ENCODE assay signal across 32 mouse cellular contexts in the genomic region with DNA sequence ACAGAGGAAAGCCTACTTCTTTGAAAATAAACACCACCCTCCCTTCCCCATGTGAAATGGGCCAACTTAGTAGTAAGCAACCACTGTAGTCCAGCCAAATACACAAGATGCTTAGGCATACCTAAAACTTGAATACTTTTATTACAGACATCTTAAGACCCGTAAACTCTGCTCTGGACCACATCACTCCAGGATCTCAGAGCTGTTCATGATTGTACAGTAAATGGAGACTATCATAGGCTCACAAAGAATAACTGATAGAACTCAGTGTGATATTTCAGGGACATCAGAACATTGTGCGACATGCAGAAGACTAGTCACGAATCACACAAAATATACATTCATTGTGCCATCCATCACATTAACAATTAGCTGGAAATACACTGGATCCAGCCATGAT. TPM values are rescaled to one million over a fixed set of nuclear protein-coding genes. Genes with fewer than 3 reads are reported as not detected.
A peak's percentile ranks its signal among the peaks of the same experiment; 100 is the strongest.
DNase-seq lines count a peak whose midpoint lies in the region; ATAC-seq and TF ChIP-seq lines count a peak whose summit lies in the region.
"Had no signal": no experiment of that assay in that cellular context is flagged by ENCODE, and none has a peak within 500 bp of the region (broad histone marks: within the 10 kb centered on the region; RNA-seq: fewer than 3 reads in every experiment).

No protein-coding gene starts in this region.

- H3K4me3 ChIP-seq in midbrain, embryonic 11.5 days (ENCODE audit: low read depth, low read length), result no peak overlapping the region
- H3K4me3 ChIP-seq in midbrain, postnatal 0 days (ENCODE audit: low read depth, low read length), result no peak overlapping the region
- H3K4me3 ChIP-seq in neural tube, embryonic 14.5 days (ENCODE audit: low read depth, low read length), result no peak overlapping the region
- H3K4me3 ChIP-seq: embryonic facial prominence, embryonic 10.5 days; embryonic facial prominence, embryonic 13.5 days; erythroblast, embryonic 14.5 days; forebrain, embryonic 12.5 days; heart, adult 2 months; heart, embryonic 10.5 days; heart, embryonic 13.5 days; hindbrain, embryonic 12.5 days had no signal

- no peaks in the 10 kb centered on the region for H3K36me3 ChIP-seq in midbrain, embryonic 11.5 days (ENCODE audit: control insufficient read depth, insufficient read depth, low read length)
- no peaks in the 10 kb centered on the region for H3K36me3 ChIP-seq in midbrain, postnatal 0 days (ENCODE audit: insufficient read depth, low read length)
- no peaks in the 10 kb centered on the region for H3K36me3 ChIP-seq in neural tube, embryonic 14.5 days (ENCODE audit: control insufficient read depth, insufficient read depth, low read length)
- H3K36me3 ChIP-seq: embryonic facial prominence, embryonic 10.5 days; embryonic facial prominence, embryonic 13.5 days; forebrain, embryonic 12.5 days; heart, embryonic 10.5 days; heart, embryonic 13.5 days; hindbrain, embryonic 12.5 days; hindbrain, embryonic 15.5 days had no signal

- H3K27ac ChIP-seq in midbrain, embryonic 11.5 days (ENCODE audit: low read depth, low read length), result no peak overlapping the region
- H3K27ac ChIP-seq in midbrain, postnatal 0 days (ENCODE audit: low read depth, low read length), result no peak overlapping the region
- H3K27ac ChIP-seq in neural tube, embryonic 14.5 days (ENCODE audit: low read depth, low read length), result no peak overlapping the region
- H3K27ac ChIP-seq: embryonic facial prominence, embryonic 10.5 days; embryonic facial prominence, embryonic 13.5 days; forebrain, embryonic 12.5 days; heart, adult 2 months; heart, embryonic 10.5 days; heart, embryonic 13.5 days; hindbrain, embryonic 12.5 days; hindbrain, embryonic 15.5 days had no signal

- DNase-seq in midbrain, embryonic 11.5 days (ENCODE audit: low spot score, missing footprints), result peak; percentile 92
- no peak for DNase-seq in midbrain, postnatal 0 days (ENCODE audit: low spot score)
- peak; percentile 13 for DNase-seq in retina, embryonic 14.5 days (ENCODE audit: low spot score)
- DNase-seq in retina, postnatal 1 day, result no peak
- no peak for DNase-seq in thymus, postnatal 4 days
- DNase-seq: adrenal gland, adult 2 months; adrenal gland, postnatal 14 days; cerebellum, adult 11-12 months; cerebellum, adult 8-10 months; cerebellum, postnatal 36 days; embryo, embryonic 11 days; gastrocnemius, postnatal 10 days; gastrocnemius, postnatal 36 days; heart, adult 2 months; heart, postnatal 14 days had no signal

- no peak overlapping the region for H3K4me2 ChIP-seq in midbrain, embryonic 11.5 days
- no peak overlapping the region for H3K4me2 ChIP-seq in midbrain, postnatal 0 days (ENCODE audit: low read depth, low read length, poor library complexity, severe bottlenecking)
- peak overlapping the region; percentile 60; the same call in 1 of the 2 replicates for H3K4me2 ChIP-seq in neural tube, embryonic 14.5 days (ENCODE audit: low read depth, low read length)
- H3K4me2 ChIP-seq: embryonic facial prominence, embryonic 13.5 days; forebrain, embryonic 12.5 days had no signal

- WGBS in midbrain, embryonic 11.5 days, result 40% methylated on average over 3 of the region's 3 CpGs
- WGBS in midbrain, postnatal 0 days, result 42% methylated on average over 3 of the region's 3 CpGs
- whole genome bisulfite sequencing in neural tube, embryonic 14.5 days, result 45% methylated on average over 3 of the region's 3 CpGs

- H3K27me3 ChIP-seq in midbrain, embryonic 11.5 days (ENCODE audit: control insufficient read depth, insufficient read depth, low read length), result peaks cover 99% of the 10 kb centered on the region
- peaks cover 85% of the 10 kb centered on the region for H3K27me3 ChIP-seq in midbrain, postnatal 0 days (ENCODE audit: insufficient read depth, low read length)
- H3K27me3 ChIP-seq in neural tube, embryonic 14.5 days (ENCODE audit: control insufficient read depth, insufficient read depth, low read length), result no peaks in the 10 kb centered on the region

- no peak for TF ChIP-seq CTCF in midbrain, postnatal 0 days (IDR thresholded peaks at IDR 0.05)

- H3K9me3 ChIP-seq in midbrain, embryonic 11.5 days (ENCODE audit: control insufficient read depth, low read length), result no peaks in the 10 kb centered on the region
- no peaks in the 10 kb centered on the region for H3K9me3 ChIP-seq in midbrain, postnatal 0 days (ENCODE audit: low read length)
- H3K9me3 ChIP-seq in neural tube, embryonic 14.5 days (ENCODE audit: control insufficient read depth, low read length), result no peaks in the 10 kb centered on the region
- H3K9me3 ChIP-seq: embryonic facial prominence, embryonic 10.5 days; embryonic facial prominence, embryonic 13.5 days; forebrain, embryonic 12.5 days; heart, embryonic 10.5 days; heart, embryonic 13.5 days; hindbrain, embryonic 12.5 days; hindbrain, embryonic 15.5 days had no signal

- ATAC-seq in midbrain, embryonic 11.5 days (ENCODE audit: low FRiP score), result no peak
- ATAC-seq in midbrain, postnatal 0 days (ENCODE audit: low FRiP score), result no peak
- no peak for ATAC-seq in neural tube, embryonic 14.5 days (ENCODE audit: low read depth)
- ATAC-seq: CD4-positive, CD25-positive, alpha-beta regulatory T cell, adult 4 months; forebrain, embryonic 16.5 days had no signal

- no peak overlapping the region for H3K9ac ChIP-seq in midbrain, embryonic 11.5 days (ENCODE audit: low read length)
- no peak overlapping the region for H3K9ac ChIP-seq in midbrain, postnatal 0 days (replicated peaks; ENCODE audit: low read length, poor library complexity, severe bottlenecking)
- no peak overlapping the region for H3K9ac ChIP-seq in neural tube, embryonic 14.5 days (replicated peaks; ENCODE audit: low read depth, low read length)
- H3K9ac ChIP-seq: embryonic facial prominence, embryonic 13.5 days; forebrain, embryonic 12.5 days; heart, embryonic 13.5 days; hindbrain, embryonic 12.5 days; hindbrain, embryonic 15.5 days had no signal

- peaks cover 8% of the 10 kb centered on the region; the same call in 1 of the 2 replicates for H3K4me1 ChIP-seq in midbrain, embryonic 11.5 days (ENCODE audit: control insufficient read depth, insufficient read depth, low read length)
- H3K4me1 ChIP-seq in midbrain, postnatal 0 days (ENCODE audit: insufficient read depth, low read length), result peaks cover 5% of the 10 kb centered on the region; the same call in 1 of the 2 replicates
- H3K4me1 ChIP-seq in neural tube, embryonic 14.5 days (ENCODE audit: control insufficient read depth, insufficient read depth, low read length), result peaks cover 23% of the 10 kb centered on the region

RNA-seq across cellular contexts. Expression of a gene that starts 2.6 kb away (rescaled TPM):
- 0.53 and 0.63 TPM in 2 replicates for polyA plus RNA-seq in midbrain, embryonic 11.5 days (2014; fragmentation: Nextera tagmentation; extraction: Ambion mirVana)
- total RNA-seq in midbrain, postnatal 0 days (2014; rRNA removed), result 0.27 TPM in 1 of 2 replicates, not detected in the other
- 0.16 TPM in 1 of 2 replicates, not detected in the other for polyA plus RNA-seq in midbrain, postnatal 0 days (2015; fragmentation: Nextera tagmentation; extraction: Ambion mirVana)
- polyA plus RNA-seq in neural tube, embryonic 14.5 days (2014; fragmentation: Nextera tagmentation; extraction: Ambion mirVana), result 0.76 and 0.92 TPM in 2 replicates
- total RNA-seq: hematopoietic stem cell, adult 5-6 weeks; MEL had no signal
- polyA plus RNA-seq: CD4-positive, CD25-positive, alpha-beta regulatory T cell, adult 4 months; cortical plate, adult 2 months; erythroblast, embryonic 14.5 days; forebrain, embryonic 16.5 days had no signal

RNA-seq across cellular contexts. Expression of a gene that starts 9.2 kb away (rescaled TPM):
- 0.14 and 0.26 TPM in 2 replicates for polyA plus RNA-seq in midbrain, embryonic 11.5 days (2014; fragmentation: Nextera tagmentation; extraction: Ambion mirVana)
- total RNA-seq in midbrain, postnatal 0 days (2014; rRNA removed), result 1.6 and 3.0 TPM in 2 replicates
- not detected in 2 replicates for polyA plus RNA-seq in midbrain, postnatal 0 days (2015; fragmentation: Nextera tagmentation; extraction: Ambion mirVana)
- 7.0 and 8.8 TPM in 2 replicates for polyA plus RNA-seq in neural tube, embryonic 14.5 days (2014; fragmentation: Nextera tagmentation; extraction: Ambion mirVana)
- total RNA-seq: granulocyte monocyte progenitor cell, adult 5-6 weeks; MEL had no signal
- polyA plus RNA-seq: CD4-positive, CD25-positive, alpha-beta regulatory T cell, adult 4 months; cortical plate, adult 2 months; erythroblast, embryonic 14.5 days; forebrain, embryonic 12.5 days; forebrain, embryonic 16.5 days had no signal

RNA-seq across cellular contexts. Expression of a gene that starts 21.8 kb away (rescaled TPM):
- polyA plus RNA-seq in midbrain, embryonic 11.5 days (2014; fragmentation: Nextera tagmentation; extraction: Ambion mirVana), result not detected in 2 replicates
- not detected in 2 replicates for total RNA-seq in midbrain, postnatal 0 days (2014; rRNA removed)
- polyA plus RNA-seq in midbrain, postnatal 0 days (2015; fragmentation: Nextera tagmentation; extraction: Ambion mirVana), result not detected in 2 replicates
- 1.8 and 2.2 TPM in 2 replicates for polyA plus RNA-seq in neural tube, embryonic 14.5 days (2014; fragmentation: Nextera tagmentation; extraction: Ambion mirVana)
- total RNA-seq: gastrocnemius, adult 18-20 months; gastrocnemius, postnatal 36 days; granulocyte monocyte progenitor cell, adult 5-6 weeks; heart, adult 2 months; hematopoietic stem cell, adult 5-6 weeks; MEL had no signal
- polyA plus RNA-seq: CD4-positive, CD25-positive, alpha-beta regulatory T cell, adult 4 months; cortical plate, adult 2 months; erythroblast, embryonic 14.5 days; forebrain, embryonic 12.5 days; forebrain, embryonic 16.5 days; heart, adult 2 months had no signal

RNA-seq across cellular contexts. Expression of a gene that starts 36.1 kb away (rescaled TPM):
- not detected in 2 replicates for polyA plus RNA-seq in midbrain, embryonic 11.5 days (2014; fragmentation: Nextera tagmentation; extraction: Ambion mirVana)
- total RNA-seq in midbrain, postnatal 0 days (2014; rRNA removed), result 0.22 TPM in 1 of 2 replicates, not detected in the other
- not detected in 2 replicates for polyA plus RNA-seq in midbrain, postnatal 0 days (2015; fragmentation: Nextera tagmentation; extraction: Ambion mirVana)
- polyA plus RNA-seq in neural tube, embryonic 14.5 days (2014; fragmentation: Nextera tagmentation; extraction: Ambion mirVana), result 1.6 and 2.7 TPM in 2 replicates
- total RNA-seq: MEL had no signal
- polyA plus RNA-seq: CD4-positive, CD25-positive, alpha-beta regulatory T cell, adult 4 months; cortical plate, adult 2 months; embryonic facial prominence, embryonic 10.5 days; erythroblast, embryonic 14.5 days; forebrain, embryonic 12.5 days; forebrain, embryonic 16.5 days; heart, embryonic 16.5 days had no signal

RNA-seq across cellular contexts. Expression of a gene that starts 48.9 kb away (rescaled TPM):
- polyA plus RNA-seq in midbrain, embryonic 11.5 days (2014; fragmentation: Nextera tagmentation; extraction: Ambion mirVana), result not detected in 2 replicates
- 10.4 TPM in 1 of 2 replicates, not detected in the other for total RNA-seq in midbrain, postnatal 0 days (2014; rRNA removed)
- polyA plus RNA-seq in midbrain, postnatal 0 days (2015; fragmentation: Nextera tagmentation; extraction: Ambion mirVana), result not detected in 2 replicates
- polyA plus RNA-seq in neural tube, embryonic 14.5 days (2014; fragmentation: Nextera tagmentation; extraction: Ambion mirVana), result 20.9 and 30.6 TPM in 2 replicates
- total RNA-seq: MEL had no signal
- polyA plus RNA-seq: CD4-positive, CD25-positive, alpha-beta regulatory T cell, adult 4 months; cortical plate, adult 2 months; embryonic facial prominence, embryonic 10.5 days; erythroblast, embryonic 14.5 days; forebrain, embryonic 12.5 days; forebrain, embryonic 16.5 days had no signal

Comparison
In these comparisons a context has a peak if more than half of its experiments do, and no peak if none do; other contexts are left out.
1. DNase-seq: peak in midbrain, embryonic 11.5 days (single experiment) and retina, embryonic 14.5 days (single experiment); none in midbrain, postnatal 0 days (single experiment), retina, postnatal 1 day (single experiment) and thymus, postnatal 4 days (single experiment).